Mouse (Mus musculus): ENCODE results near the gene Mblac2.

GRCm38 (mm10) chr13:81710266-81710665 lies 875 bp upstream of the Mblac2 start:
- no peak for TF ChIP-seq KAT2A (conservative IDR thresholded peaks at IDR 0.05; ENCODE audit: low read depth, low read length)
- TF ChIP-seq CTCF (IDR thresholded peaks at IDR 0.05 in 2 of 3, conservative IDR thresholded peaks at IDR 0.05 in 1 of 3; ENCODE audit: control insufficient read depth in 1 of 3, insufficient read depth in 1 of 3, low read depth in 2 of 3, low read length in 3 of 3, poor library complexity in 1 of 3, severe bottlenecking in 1 of 3): no peak
